Mouse (Mus musculus) MEL (cell line): Measurements from ENCODE around the gene Txnrd1.

Experiments used
- BHLHE40 ChIP-seq: IDR thresholded peaks from 2 replicates; pipeline ENCODE4 v1.6.1; 2012; ENCODE audit warnings: low read depth, mild to moderate bottlenecking, inconsistent platforms, low read length, improper control_type of control experiment, borderline replicate concordance
- EP300 ChIP-seq, 2 experiments: IDR thresholded peaks; 2 replicates each; pipeline ENCODE4 v1.6.1; 2011; ENCODE audit warnings: improper control_type of control experiment in 2 of 2, low read length in 2 of 2, low read depth in 1 of 2, mild to moderate bottlenecking in 1 of 2
- GABPA ChIP-seq: IDR thresholded peaks from 2 replicates; pipeline ENCODE4 v1.6.1; 2012; ENCODE audit warnings: low read depth, mild to moderate bottlenecking, inconsistent platforms, low read length, improper control_type of control experiment, moderate library complexity
- HCFC1 ChIP-seq: IDR thresholded peaks from 2 replicates; pipeline ENCODE4 v1.6.1; 2012; ENCODE audit warnings: low read depth, mild to moderate bottlenecking, inconsistent platforms, low read length, improper control_type of control experiment, moderate library complexity
- MAX ChIP-seq: IDR thresholded peaks from 2 replicates; pipeline ENCODE4 v1.6.1; 2011; ENCODE audit warnings: low read length, improper control_type of control experiment
- NRF1 ChIP-seq: IDR thresholded peaks from 2 replicates; pipeline ENCODE4 v1.6.1; 2014; ENCODE audit warnings: low read depth, mild to moderate bottlenecking, inconsistent platforms, low read length, improper control_type of control experiment, moderate library complexity; ENCODE audit not compliant: poor library complexity, insufficient read depth, severe bottlenecking
- POLR2A ChIP-seq, 2 experiments: IDR thresholded peaks; 2 replicates each; pipeline ENCODE4 v1.6.1; 2011 to 2012; ENCODE audit warnings: low read length in 2 of 2, mild to moderate bottlenecking in 2 of 2, control low read depth in 1 of 2, improper control_type of control experiment in 1 of 2, low read depth in 1 of 2, moderate library complexity in 1 of 2; ENCODE audit not compliant: control insufficient read depth in 1 of 2, insufficient read depth in 1 of 2, poor library complexity in 1 of 2
- POLR2AphosphoS5 ChIP-seq: IDR thresholded peaks from 2 replicates; pipeline ENCODE4 v1.6.1; 2012; ENCODE audit warnings: low read depth, borderline replicate concordance, mild to moderate bottlenecking, inconsistent platforms, low read length, moderate library complexity, mixed read lengths
- RCOR1 ChIP-seq: IDR thresholded peaks from 2 replicates; pipeline ENCODE4 v1.6.1; 2012; ENCODE audit warnings: low read depth, mild to moderate bottlenecking, inconsistent platforms, low read length, improper control_type of control experiment
- SIN3A ChIP-seq: IDR thresholded peaks from 2 replicates; pipeline ENCODE4 v1.6.1; 2012; ENCODE audit warnings: low read length, improper control_type of control experiment, inconsistent platforms
- UBTF ChIP-seq: IDR thresholded peaks from 2 replicates; pipeline ENCODE4 v1.6.1; 2012; ENCODE audit warnings: low read depth, mild to moderate bottlenecking, inconsistent platforms, low read length, improper control_type of control experiment, moderate library complexity, borderline replicate concordance; ENCODE audit not compliant: insufficient read depth

- TF ChIP-seq NRF1, result no peak
- TF ChIP-seq GABPA, result no peak
- TF ChIP-seq EP300 (IDR thresholded peaks at IDR 0.05; ENCODE audit: low read depth in 1 of 2, low read length in 2 of 2), result no peak
- TF ChIP-seq HCFC1, result no peak
- no peak for TF ChIP-seq MAX
- TF ChIP-seq SIN3A, result no peak
- no peak for TF ChIP-seq POLR2AphosphoS5
- TF ChIP-seq POLR2A (IDR thresholded peaks at IDR 0.05; ENCODE audit: control insufficient read depth in 1 of 2, insufficient read depth in 1 of 2, low read depth in 1 of 2, low read length in 2 of 2, poor library complexity in 1 of 2), result no peak
- TF ChIP-seq RCOR1, result no peak
- no peak for TF ChIP-seq UBTF
- TF ChIP-seq BHLHE40, result no peak
Measured at GRCm38 (mm10) chr10:82805111-82805510, 28.6 kb upstream of the Txnrd1 start.
